Mouse (Mus musculus): Measurements from ENCODE around the gene Auts2. TPM values are rescaled to one million over a fixed set of nuclear protein-coding genes. Genes with fewer than 3 reads are reported as not detected.

Auts2 gene
- polyA plus RNA-seq, 1 experiment from 2014 or later: 34.0 TPM

DNA sequence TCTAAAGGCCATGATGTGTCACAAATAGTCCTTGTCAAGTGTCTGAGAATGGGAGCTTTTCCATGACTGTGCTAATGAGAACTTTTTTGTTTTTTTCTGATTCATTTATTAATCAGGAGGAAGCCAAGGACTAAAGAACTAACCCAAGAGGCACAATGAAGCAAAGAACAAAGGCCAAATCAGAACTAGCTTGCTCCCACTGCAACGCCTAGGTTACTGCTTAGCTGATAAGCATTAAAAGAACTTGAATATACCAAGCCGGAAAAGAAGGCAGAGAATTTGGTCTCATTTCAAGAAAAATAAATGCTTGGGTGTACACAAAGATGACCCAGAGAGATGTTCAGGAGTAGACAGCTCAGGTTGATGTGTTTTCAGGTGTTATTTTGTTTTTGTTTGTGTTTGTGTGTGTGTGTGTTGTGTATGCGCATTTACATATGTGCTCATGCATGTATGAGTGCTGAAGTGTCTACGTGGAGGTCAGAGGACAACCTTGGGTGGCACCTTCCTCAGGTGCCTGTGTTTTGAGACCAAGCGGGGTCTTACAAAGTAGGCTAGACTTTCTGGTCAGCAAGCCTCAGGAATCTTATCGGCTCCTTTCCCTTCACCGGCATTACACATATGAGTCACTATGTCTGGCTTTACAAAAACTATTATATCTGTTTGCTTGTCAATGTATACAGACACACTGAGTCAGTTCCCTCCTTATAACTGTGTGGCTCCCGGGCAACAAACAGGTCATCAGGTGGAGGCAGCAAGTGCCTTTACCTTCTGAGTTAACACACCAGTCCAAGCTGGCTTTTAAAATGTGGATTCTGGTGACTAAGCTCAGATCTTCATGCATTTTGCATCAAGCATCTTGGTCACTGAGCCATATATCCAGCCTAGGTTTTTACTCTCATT is 716.5 kb downstream of the Auts2 start:
- Histone ChIP-seq H3K9ac (no peak overlapping the region), H3K9me3 (no peaks in the 10 kb centered on the region), H3K4me3 (no peak overlapping the region), H3K27me3 (no peaks in the 10 kb centered on the region), H3K4me1 (peaks cover 14% of the 10 kb centered on the region), H3K4me2 (no peak overlapping the region), H3K36me3 (no peaks in the 10 kb centered on the region), H3K27ac (no peak overlapping the region)
- WGBS: 92% methylated on average over 8 of the region's 8 CpGs
- ATAC-seq (ENCODE audit: insufficient number of reproducible peaks, low FRiP score, low TSS enrichment, low read depth): no peak

DNA sequence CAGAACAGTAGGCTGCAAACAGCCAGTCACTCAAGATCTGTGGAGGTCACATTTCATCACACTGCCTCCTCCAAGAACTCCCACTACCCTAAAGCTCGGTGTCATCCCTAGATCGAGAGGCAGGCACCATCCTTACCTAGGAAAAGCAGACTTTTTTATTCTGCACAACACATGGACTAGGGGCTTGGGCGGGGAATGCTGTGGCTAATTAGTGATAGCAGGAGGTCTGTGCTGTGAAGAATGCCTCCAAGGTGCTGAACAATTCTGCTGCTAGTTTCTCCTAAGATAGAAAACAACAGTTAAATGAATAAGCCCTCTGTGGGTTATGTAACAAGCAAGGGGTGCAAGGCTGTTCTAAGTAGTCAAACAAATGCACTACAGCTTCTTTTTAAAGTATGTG is 717.7 kb downstream of the Auts2 start:
- H3K9ac ChIP-seq: no peak overlapping the region
- 45% methylated on average over 3 of the region's 3 CpGs for WGBS
- no peak overlapping the region for H3K4me3 ChIP-seq
- peaks cover 17% of the 10 kb centered on the region for H3K4me1 ChIP-seq
- no peak overlapping the region for H3K4me2 ChIP-seq
- no peaks in the 10 kb centered on the region for H3K9me3 ChIP-seq
- no peaks in the 10 kb centered on the region for H3K27me3 ChIP-seq
- no peak overlapping the region for H3K27ac ChIP-seq
- no peaks in the 10 kb centered on the region for H3K36me3 ChIP-seq
- ATAC-seq (ENCODE audit: insufficient number of reproducible peaks, low FRiP score, low TSS enrichment, low read depth): no peak

- Histone ChIP-seq H3K27me3 (no peaks in the 10 kb centered on the region), H3K27ac (no peak overlapping the region), H3K4me1 (peaks cover 11% of the 10 kb centered on the region), H3K36me3 (no peaks in the 10 kb centered on the region), H3K9ac (no peak overlapping the region), H3K4me3 (no peak overlapping the region), H3K4me2 (no peak overlapping the region), H3K9me3 (no peaks in the 10 kb centered on the region)
- no peak for ATAC-seq (ENCODE audit: insufficient number of reproducible peaks, low FRiP score, low TSS enrichment, low read depth)
- WGBS: 40% methylated on average over 11 of the region's 11 CpGs
Measured at GRCm38 (mm10) chr5:131824197-131824991, 718.8 kb downstream of the Auts2 start.

GRCm38 (mm10) chr5:131821461-131821860 is 721.7 kb downstream of the Auts2 start:
- H3K4me1 ChIP-seq: peaks cover 6% of the 10 kb centered on the region; the same call in 1 of the 2 replicates
- ATAC-seq (ENCODE audit: insufficient number of reproducible peaks, low FRiP score, low TSS enrichment, low read depth): no peak
- H3K4me2 ChIP-seq: no peak overlapping the region
- 82% methylated on average over 4 of the region's 4 CpGs for WGBS
- no peak overlapping the region for H3K4me3 ChIP-seq
- H3K27me3 ChIP-seq: no peaks in the 10 kb centered on the region
- H3K9ac ChIP-seq: no peak overlapping the region
- no peak overlapping the region for H3K27ac ChIP-seq
- no peaks in the 10 kb centered on the region for H3K9me3 ChIP-seq
- no peaks in the 10 kb centered on the region for H3K36me3 ChIP-seq

GRCm38 (mm10) chr5:131819251-131819691 is 723.9 kb downstream of the Auts2 start:
- no peak for ATAC-seq (ENCODE audit: insufficient number of reproducible peaks, low FRiP score, low TSS enrichment, low read depth)
- no peak overlapping the region for H3K27ac ChIP-seq
- WGBS: 91% methylated on average over 15 of the region's 15 CpGs

GRCm38 (mm10) chr5:131815498-131815897 is 727.6 kb downstream of the Auts2 start:
- H3K4me3 ChIP-seq: no peak overlapping the region
- WGBS: 73% methylated on average over 3 of the region's 3 CpGs
- no peak overlapping the region for H3K9ac ChIP-seq
- H3K36me3 ChIP-seq: no peaks in the 10 kb centered on the region
- no peak overlapping the region for H3K27ac ChIP-seq
- no peaks in the 10 kb centered on the region for H3K27me3 ChIP-seq
- peaks cover 29% of the 10 kb centered on the region for H3K4me1 ChIP-seq
- H3K4me2 ChIP-seq: no peak overlapping the region
- ATAC-seq (ENCODE audit: insufficient number of reproducible peaks, low FRiP score, low TSS enrichment, low read depth): no peak
- H3K9me3 ChIP-seq: no peaks in the 10 kb centered on the region

More at GRCm38 (mm10) chr5:131819251-131819691, 723.9 kb downstream of the Auts2 start:
- Histone ChIP-seq H3K4me1 (peaks cover 11% of the 10 kb centered on the region), H3K27me3 (no peaks in the 10 kb centered on the region), H3K36me3 (no peaks in the 10 kb centered on the region), H3K9ac (no peak overlapping the region), H3K4me2 (no peak overlapping the region), H3K4me3 (no peak overlapping the region), H3K9me3 (no peaks in the 10 kb centered on the region)

DNA sequence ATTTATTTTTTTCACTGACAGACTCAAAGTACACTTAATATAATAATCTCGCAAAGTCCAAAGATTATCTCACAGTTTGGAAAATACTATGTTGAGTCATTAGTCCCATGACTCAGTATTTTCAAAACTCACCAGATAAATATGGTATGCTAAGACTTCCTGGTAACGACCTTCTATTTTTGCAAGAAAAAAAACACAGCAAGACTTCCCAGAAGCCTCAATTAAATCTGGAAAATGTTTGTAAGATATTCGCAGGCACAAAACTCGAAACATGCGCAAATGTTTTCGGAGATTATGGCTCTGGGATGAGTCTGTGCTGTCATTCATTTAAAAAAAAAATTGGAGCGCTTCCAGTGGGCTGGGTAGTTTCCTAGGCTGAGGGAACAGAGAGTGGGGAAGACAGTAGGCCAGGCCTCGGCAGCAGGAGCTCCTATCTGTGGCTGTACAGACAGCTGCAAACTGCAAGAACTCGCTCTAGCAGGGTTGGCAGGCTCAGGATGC is 728.6 kb downstream of the Auts2 start:
- no peaks in the 10 kb centered on the region for H3K36me3 ChIP-seq
- no peak overlapping the region for H3K4me3 ChIP-seq
- no peaks in the 10 kb centered on the region for H3K27me3 ChIP-seq
- no peaks in the 10 kb centered on the region for H3K9me3 ChIP-seq
- WGBS: 45% methylated on average over 9 of the region's 9 CpGs
- peaks cover 29% of the 10 kb centered on the region for H3K4me1 ChIP-seq
- H3K27ac ChIP-seq: peak overlapping the region; percentile 57; the same call in 1 of the 2 replicates
- H3K4me2 ChIP-seq: no peak overlapping the region
- no peak overlapping the region for H3K9ac ChIP-seq
- ATAC-seq (ENCODE audit: insufficient number of reproducible peaks, low FRiP score, low TSS enrichment, low read depth): no peak

GRCm38 (mm10) chr5:131813952-131814502 is 729.1 kb downstream of the Auts2 start:
- Histone ChIP-seq H3K4me2 (no peak overlapping the region), H3K27ac (no peak overlapping the region), H3K9me3 (no peaks in the 10 kb centered on the region), H3K27me3 (no peaks in the 10 kb centered on the region), H3K4me3 (no peak overlapping the region), H3K9ac (no peak overlapping the region), H3K36me3 (no peaks in the 10 kb centered on the region), H3K4me1 (peaks cover 29% of the 10 kb centered on the region)
- 68% methylated on average over 10 of the region's 10 CpGs for WGBS
- ATAC-seq (ENCODE audit: insufficient number of reproducible peaks, low FRiP score, low TSS enrichment, low read depth): no peak

GRCm38 (mm10) chr5:131813331-131813781 is 729.8 kb downstream of the Auts2 start:
- no peak for ATAC-seq (ENCODE audit: insufficient number of reproducible peaks, low FRiP score, low TSS enrichment, low read depth)
- Histone ChIP-seq H3K4me1 (peaks cover 29% of the 10 kb centered on the region), H3K36me3 (no peaks in the 10 kb centered on the region), H3K4me2 (no peak overlapping the region), H3K27ac (no peak overlapping the region), H3K9me3 (no peaks in the 10 kb centered on the region), H3K4me3 (no peak overlapping the region), H3K9ac (no peak overlapping the region), H3K27me3 (no peaks in the 10 kb centered on the region)
- 40% methylated on average over 7 of the region's 7 CpGs for WGBS

- ATAC-seq (ENCODE audit: insufficient number of reproducible peaks, low FRiP score, low TSS enrichment, low read depth): no peak
- Histone ChIP-seq H3K9ac (no peak overlapping the region), H3K4me2 (no peak overlapping the region), H3K4me3 (no peak overlapping the region), H3K4me1 (peaks cover 29% of the 10 kb centered on the region), H3K36me3 (no peaks in the 10 kb centered on the region), H3K27ac (no peak overlapping the region), H3K27me3 (no peaks in the 10 kb centered on the region), H3K9me3 (no peaks in the 10 kb centered on the region)
- WGBS: 52% methylated on average over 10 of the region's 10 CpGs
Measured at GRCm38 (mm10) chr5:131812483-131813063, 730.6 kb downstream of the Auts2 start.

DNA sequence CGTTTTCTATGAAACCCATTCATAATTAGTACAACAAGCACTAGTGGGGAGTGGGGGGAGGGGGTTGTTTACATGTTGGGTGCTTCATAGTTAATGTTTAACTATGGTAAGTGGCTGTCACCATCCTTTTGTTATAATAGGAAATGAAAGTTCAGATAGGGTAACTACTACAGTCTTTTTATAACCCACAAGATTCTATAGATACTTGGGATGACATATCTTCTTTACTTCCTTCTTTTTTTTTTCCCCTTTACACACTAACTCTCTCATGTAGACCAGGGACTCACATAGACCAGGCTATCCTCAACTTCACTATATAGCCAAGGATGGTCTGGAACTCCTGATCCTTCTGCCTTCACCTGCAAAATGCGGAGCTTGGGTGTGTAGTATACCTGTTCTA is 736.8 kb downstream of the Auts2 start:
- no peaks in the 10 kb centered on the region for H3K27me3 ChIP-seq
- no peak overlapping the region for H3K4me2 ChIP-seq
- H3K36me3 ChIP-seq: no peaks in the 10 kb centered on the region
- no peak overlapping the region for H3K27ac ChIP-seq
- H3K4me1 ChIP-seq: peaks cover 14% of the 10 kb centered on the region; the same call in 1 of the 2 replicates
- ATAC-seq (ENCODE audit: insufficient number of reproducible peaks, low FRiP score, low TSS enrichment, low read depth): no peak
- H3K9ac ChIP-seq: no peak overlapping the region
- no peaks in the 10 kb centered on the region for H3K9me3 ChIP-seq
- 93% methylated on average over 2 of the region's 2 CpGs for WGBS
- no peak overlapping the region for H3K4me3 ChIP-seq

Data from limb, embryonic 15.5 days (tissue).